Mouse (Mus musculus): ENCODE data around the gene Sfxn3. TPM values are rescaled to one million over a fixed set of nuclear protein-coding genes. Genes with fewer than 3 reads are reported as not detected.

Gene Sfxn3
- polyA plus RNA-seq, 1 experiment from 2014 or later, result 2.5 TPM

DNA sequence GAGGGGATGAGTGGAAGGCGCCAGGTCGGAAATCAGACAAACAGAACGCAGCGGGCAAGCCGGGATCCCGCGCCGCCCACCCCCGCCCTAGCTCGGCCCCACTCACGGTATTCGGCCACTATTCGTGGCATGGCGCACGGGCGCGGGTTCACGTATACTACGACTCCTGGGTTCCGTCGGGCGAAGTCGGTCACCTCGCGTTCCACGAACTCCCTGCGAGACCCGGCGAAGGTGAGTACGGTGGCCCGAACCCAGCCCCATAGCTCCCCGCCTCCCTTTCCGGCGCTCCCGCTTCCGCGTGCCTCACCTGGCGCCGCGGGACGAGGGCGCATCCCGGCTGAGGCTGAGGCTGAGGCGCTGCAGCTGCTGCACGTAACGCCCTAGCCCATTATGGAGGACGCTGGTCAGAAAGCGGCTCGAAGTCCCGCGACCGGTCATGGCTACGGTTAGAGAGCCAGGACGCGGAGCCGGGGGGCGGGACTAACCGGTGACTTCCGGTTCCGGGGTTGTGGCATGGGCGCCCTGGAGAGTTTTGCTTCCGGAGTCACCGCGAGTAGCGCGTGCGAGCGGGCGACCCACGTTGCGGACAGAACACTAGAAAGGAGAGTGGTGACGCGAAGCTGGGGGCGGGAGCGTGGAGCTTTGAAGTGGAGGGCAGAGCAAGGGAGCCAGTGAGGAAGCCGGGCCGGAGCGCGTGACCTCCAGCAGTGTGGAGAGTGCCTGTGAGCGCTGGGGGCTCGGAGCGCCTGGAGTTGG is 41.2 kb upstream of the Sfxn3 start, which contains the start of gene Mrpl43:
Gene Mrpl43 (minus strand): TSS at position 486 of the 756 bp plus-strand sequence.
- Histone ChIP-seq H3K36me3 (replicated peaks; ENCODE audit: insufficient read depth, low read length) (peaks cover 22% of the 10 kb centered on the region), H3K4me2 (ENCODE audit: low read depth, low read length) (peak within 1 kb of the TSS; percentile 88), H3K9ac (replicated peaks) (peak within 1 kb of the TSS; percentile 92), H3K27ac (ENCODE audit: low read depth) (peak within 1 kb of the TSS; percentile 87), H3K4me3 (ENCODE audit: low read depth, low read length) (peak within 1 kb of the TSS; percentile 95), H3K9me3 (ENCODE audit: low read length) (no peaks in the 10 kb centered on the region), H3K4me1 (ENCODE audit: insufficient read depth) (peaks cover 20% of the 10 kb centered on the region), H3K27me3 (ENCODE audit: insufficient read depth, low read length) (no peaks in the 10 kb centered on the region)
- DNase-seq (peak; percentile 98), ATAC-seq (peak; percentile 91)
- TF ChIP-seq EP300 (IDR thresholded peaks at IDR 0.05; ENCODE audit: low read depth), result 0 out of 2 replicates have a peak, but pooled peaks have one; percentile 33
- TF ChIP-seq CTCF (IDR thresholded peaks at IDR 0.05; ENCODE audit: low read depth), result no peak
- WGBS (ENCODE audit: insufficient replicate concordance), result under 1% methylated on average over 81 of the region's 82 CpGs

- ATAC-seq (no peak), DNase-seq (peak; percentile 22)
- H3K36me3 ChIP-seq (replicated peaks; ENCODE audit: insufficient read depth, low read length), result peaks cover 30% of the 10 kb centered on the region
- TF ChIP-seq EP300 (IDR thresholded peaks at IDR 0.05; ENCODE audit: low read depth) (no peak), CTCF (IDR thresholded peaks at IDR 0.05; ENCODE audit: low read depth) (no peak)
- no peaks in the 10 kb centered on the region for H3K9me3 ChIP-seq (ENCODE audit: low read length)
- H3K27ac ChIP-seq (ENCODE audit: low read depth), result peak overlapping the region; percentile 66
- H3K9ac ChIP-seq (replicated peaks), result peak overlapping the region; percentile 92
- H3K4me1 ChIP-seq (ENCODE audit: insufficient read depth), result peaks cover 20% of the 10 kb centered on the region
- peak overlapping the region; percentile 95 for H3K4me3 ChIP-seq (ENCODE audit: low read depth, low read length)
- 29% methylated on average over 17 of the region's 17 CpGs for WGBS (ENCODE audit: insufficient replicate concordance)
- no peaks in the 10 kb centered on the region for H3K27me3 ChIP-seq (ENCODE audit: insufficient read depth, low read length)
- peak overlapping the region; percentile 88 for H3K4me2 ChIP-seq (ENCODE audit: low read depth, low read length)
These were observed 40.3 kb upstream of the Sfxn3 start for GRCm38 (mm10) chr19:45007021-45007420.

GRCm38 (mm10) chr19:45007425-45008191 is 39.7 kb upstream of the Sfxn3 start:
- Histone ChIP-seq H3K9me3 (ENCODE audit: low read length) (no peaks in the 10 kb centered on the region), H3K4me2 (ENCODE audit: low read depth, low read length) (peak overlapping the region; percentile 88), H3K4me3 (ENCODE audit: low read depth, low read length) (peak overlapping the region; percentile 95), H3K9ac (replicated peaks) (peak overlapping the region; percentile 92), H3K27ac (ENCODE audit: low read depth) (peak overlapping the region; percentile 66), H3K27me3 (ENCODE audit: insufficient read depth, low read length) (no peaks in the 10 kb centered on the region), H3K4me1 (ENCODE audit: insufficient read depth) (peaks cover 20% of the 10 kb centered on the region), H3K36me3 (replicated peaks; ENCODE audit: insufficient read depth, low read length) (peaks cover 35% of the 10 kb centered on the region)
- TF ChIP-seq EP300 (IDR thresholded peaks at IDR 0.05; ENCODE audit: low read depth), result no peak
- no peak for TF ChIP-seq CTCF (IDR thresholded peaks at IDR 0.05; ENCODE audit: low read depth)
- ATAC-seq (no peak), DNase-seq (peak; percentile 65)
- WGBS (ENCODE audit: insufficient replicate concordance), result 59% methylated on average over 20 of the region's 20 CpGs

DNA sequence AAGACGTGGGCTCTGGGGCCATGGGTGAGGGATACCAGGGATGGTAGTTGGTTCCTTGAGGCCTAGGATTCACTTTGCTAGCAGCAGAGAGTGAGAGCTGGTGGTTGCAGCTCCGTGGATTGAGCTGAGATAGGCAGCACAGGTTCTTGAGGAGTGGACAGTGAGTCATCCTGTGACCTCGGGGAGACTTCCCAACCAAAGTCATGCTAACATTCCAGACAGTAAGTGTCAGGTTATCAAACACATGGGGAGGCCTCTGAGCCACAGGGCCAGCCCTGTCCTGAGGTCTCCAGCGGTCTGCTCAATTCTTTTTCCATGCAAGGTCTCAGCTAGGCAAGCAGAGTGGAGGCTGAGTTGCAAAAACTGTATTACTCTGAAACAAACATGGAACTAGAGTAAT is 36.7 kb upstream of the Sfxn3 start:
- Histone ChIP-seq H3K4me3 (ENCODE audit: low read depth, low read length) (no peak overlapping the region), H3K4me1 (ENCODE audit: insufficient read depth) (peaks cover 36% of the 10 kb centered on the region), H3K9ac (replicated peaks) (no peak overlapping the region), H3K9me3 (ENCODE audit: low read length) (no peaks in the 10 kb centered on the region), H3K27ac (ENCODE audit: low read depth) (no peak overlapping the region), H3K4me2 (ENCODE audit: low read depth, low read length) (no peak overlapping the region), H3K27me3 (ENCODE audit: insufficient read depth, low read length) (no peaks in the 10 kb centered on the region), H3K36me3 (replicated peaks; ENCODE audit: insufficient read depth, low read length) (peaks cover 25% of the 10 kb centered on the region)
- no peak for TF ChIP-seq CTCF (IDR thresholded peaks at IDR 0.05; ENCODE audit: low read depth)
- TF ChIP-seq EP300 (IDR thresholded peaks at IDR 0.05; ENCODE audit: low read depth), result no peak
- DNase-seq (no peak), ATAC-seq (no peak)
- 76% methylated on average over 4 of the region's 4 CpGs for WGBS (ENCODE audit: insufficient replicate concordance)

DNA sequence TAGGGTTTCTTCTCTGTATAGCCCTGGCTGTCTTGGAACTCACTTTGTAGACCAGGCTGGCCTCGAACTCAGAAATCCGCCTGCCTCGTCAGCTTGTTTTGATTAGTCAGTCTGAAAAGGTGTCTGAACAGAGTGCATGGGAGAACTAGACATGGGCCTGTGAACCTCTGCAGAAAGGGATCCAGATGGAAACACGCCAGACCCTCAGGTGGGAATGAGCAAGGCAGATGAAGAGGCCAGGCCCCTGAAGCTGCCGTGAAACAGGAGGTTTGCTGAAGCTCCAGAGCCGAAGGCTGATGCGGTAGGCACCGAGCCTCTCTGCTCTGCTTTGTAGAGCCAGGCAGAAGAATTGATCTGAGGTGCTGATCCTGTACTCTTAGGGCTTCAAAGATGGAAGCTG is 35.1 kb upstream of the Sfxn3 start:
- no peaks in the 10 kb centered on the region for H3K9me3 ChIP-seq (ENCODE audit: low read length)
- no peak for DNase-seq
- H3K27ac ChIP-seq (ENCODE audit: low read depth), result no peak overlapping the region
- ATAC-seq, result no peak
- WGBS (ENCODE audit: insufficient replicate concordance), result 85% methylated on average over 8 of the region's 8 CpGs
- H3K36me3 ChIP-seq (replicated peaks; ENCODE audit: insufficient read depth, low read length), result peaks cover 25% of the 10 kb centered on the region
- no peak overlapping the region for H3K4me2 ChIP-seq (ENCODE audit: low read depth, low read length)
- TF ChIP-seq EP300 (IDR thresholded peaks at IDR 0.05; ENCODE audit: low read depth) (no peak), CTCF (IDR thresholded peaks at IDR 0.05; ENCODE audit: low read depth) (no peak)
- H3K4me3 ChIP-seq (ENCODE audit: low read depth, low read length), result no peak overlapping the region
- no peaks in the 10 kb centered on the region for H3K27me3 ChIP-seq (ENCODE audit: insufficient read depth, low read length)
- no peak overlapping the region for H3K9ac ChIP-seq (replicated peaks)
- peaks cover 44% of the 10 kb centered on the region for H3K4me1 ChIP-seq (ENCODE audit: insufficient read depth)

- DNase-seq (no peak), ATAC-seq (no peak)
- 55% methylated on average over 6 of the region's 6 CpGs for WGBS (ENCODE audit: insufficient replicate concordance)
- Histone ChIP-seq H3K4me2 (ENCODE audit: low read depth, low read length) (no peak overlapping the region), H3K4me1 (ENCODE audit: insufficient read depth) (peaks cover 41% of the 10 kb centered on the region), H3K27me3 (ENCODE audit: insufficient read depth, low read length) (no peaks in the 10 kb centered on the region), H3K36me3 (replicated peaks; ENCODE audit: insufficient read depth, low read length) (peaks cover 25% of the 10 kb centered on the region), H3K4me3 (ENCODE audit: low read depth, low read length) (no peak overlapping the region), H3K27ac (ENCODE audit: low read depth) (no peak overlapping the region), H3K9ac (replicated peaks) (no peak overlapping the region), H3K9me3 (ENCODE audit: low read length) (no peaks in the 10 kb centered on the region)
- TF ChIP-seq EP300 (IDR thresholded peaks at IDR 0.05; ENCODE audit: low read depth) (no peak), CTCF (IDR thresholded peaks at IDR 0.05; ENCODE audit: low read depth) (peak; percentile 60)
These were observed 34.7 kb upstream of the Sfxn3 start for GRCm38 (mm10) chr19:45012636-45013035.
